8 mouse cellular contexts compared by ENCODE assay signal in the genomic region with DNA sequence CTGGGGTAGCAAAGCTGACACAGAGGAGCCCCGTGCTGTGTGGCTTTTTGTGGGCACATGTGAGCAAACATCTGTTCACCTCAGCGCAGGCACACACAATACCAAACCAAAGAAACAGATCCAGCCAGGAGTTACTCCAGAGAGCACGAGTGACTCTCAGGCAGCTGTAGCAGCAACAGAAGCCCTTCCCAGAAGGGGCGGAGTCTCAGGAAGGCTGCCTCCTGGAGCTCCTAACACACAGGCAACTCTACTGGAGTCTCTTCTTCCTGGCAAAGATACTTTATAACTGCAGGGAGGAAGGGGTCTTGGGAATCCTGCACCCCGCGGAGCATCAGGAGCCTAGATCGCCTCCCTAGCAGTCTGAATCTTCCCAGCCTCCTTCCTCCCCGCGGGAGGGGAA. TPM values are rescaled to one million over a fixed set of nuclear protein-coding genes. Genes with fewer than 3 reads are reported as not detected.
DNase-seq lines count a peak whose midpoint lies in the region; ATAC-seq lines count a peak whose summit lies in the region.

No protein-coding gene starts in this region.

- no peaks in the 10 kb centered on the region for H3K79me2 ChIP-seq in macrophage (ENCODE audit: inconsistent target)

- intact Hi-C loops in heart, postnatal 36 days (cut with DNase I), result loop anchor here (2.0 to 10.0 kb wide), 4 partner anchors 128 to 398 kb away; no protein-coding TSS in a partner anchor

- H3K4me3 ChIP-seq in forebrain, embryonic 16.5 days (replicated peaks; ENCODE audit: low read length), result 0 out of 2 replicates have a peak overlapping the region, but pooled peaks have one; percentile 14
- peak overlapping the region; percentile 12; the same call in 1 of the 2 replicates for H3K4me3 ChIP-seq in macrophage (ENCODE audit: inconsistent target)

- no peak overlapping the region for H3K9ac ChIP-seq in forebrain, embryonic 16.5 days (replicated peaks; ENCODE audit: low read depth, low read length)

- ATAC-seq in forebrain, embryonic 16.5 days, result peak; percentile 66; the same call in 1 of the 2 replicates

- H3K4me2 ChIP-seq in forebrain, embryonic 16.5 days (ENCODE audit: low read length), result peak overlapping the region; percentile 32

- H3K9me3 ChIP-seq in forebrain, embryonic 16.5 days (ENCODE audit: control insufficient read depth, low read length), result no peaks in the 10 kb centered on the region

- H3K27ac ChIP-seq in forebrain, embryonic 16.5 days (ENCODE audit: low read length), result no peak overlapping the region
- no peak overlapping the region for H3K27ac ChIP-seq in macrophage

- H3K27me3 ChIP-seq in forebrain, embryonic 16.5 days (replicated peaks; ENCODE audit: control insufficient read depth, insufficient read depth, low read length), result no peaks in the 10 kb centered on the region

- peaks cover 5% of the 10 kb centered on the region for H3K4me1 ChIP-seq in forebrain, embryonic 16.5 days (replicated peaks; ENCODE audit: control insufficient read depth, insufficient read depth, low read length)

- 1% methylated on average over 9 of the region's 9 CpGs for WGBS in forebrain, embryonic 16.5 days
- WGBS in macrophage (ENCODE audit: missing documents), result 9% methylated on average over 9 of the region's 9 CpGs

- DNase-seq in 3T3-L1 (ENCODE audit: low read depth, low spot score), result peak; percentile 85
- peak; percentile 82 for DNase-seq in adipocyte (ENCODE audit: low spot score)
- peak; percentile 66 to 67 for DNase-seq in heart, postnatal 36 days
- peak; percentile 72 to 84 for DNase-seq in kidney, postnatal 4 days
- peak; percentile 26 for DNase-seq in right cerebral cortex, postnatal 4 days
- DNase-seq in cerebellum, adult 11-12 months, result no peak

- H3K36me3 ChIP-seq in forebrain, embryonic 16.5 days (ENCODE audit: control insufficient read depth, insufficient read depth), result no peaks in the 10 kb centered on the region
- no peaks in the 10 kb centered on the region for H3K36me3 ChIP-seq in macrophage (ENCODE audit: inconsistent target)

RNA-seq across cellular contexts. Expression of a gene that starts 7.2 kb away (rescaled TPM):
- 18.3 and 22.1 TPM in 2 replicates for polyA plus RNA-seq in forebrain, embryonic 16.5 days (2015; fragmentation: Nextera tagmentation; extraction: Ambion mirVana)
- 10 to 100 TPM; 10.7 to 13.8 TPM for total RNA-seq in heart, postnatal 36 days (2021)
- total RNA-seq in macrophage (2018; cell fraction: chromatin; rRNA removed), result 10 to 100 TPM; 17.5 to 85.2 (median 33.5) TPM
- total RNA-seq in macrophage (2018; cell fraction: cytosol; rRNA removed), result 10 to 100 TPM; 45.0 to 89.8 (median 53.7) TPM
- total RNA-seq in macrophage (2018; cell fraction: nucleus; rRNA removed), result 10 to 100 TPM; 34.8 to 92.5 (median 66.7) TPM
- polyA plus RNA-seq in macrophage (2018), result 30.5 to 60.9 TPM (median 48.2 TPM) in 3 replicates
